Mouse (Mus musculus): ENCODE measurements around the gene Bag3.

GRCm38 (mm10) chr7:128514341-128514740 lies 9.1 kb upstream of the Bag3 start:
- TF ChIP-seq CTCF (IDR thresholded peaks at IDR 0.05) = no peak
- no peak for TF ChIP-seq POLR2A (IDR thresholded peaks at IDR 0.05; ENCODE audit: insufficient read depth, low read depth, low read length)
